Mouse (Mus musculus): Measurements from ENCODE around the gene Lrpprc. TPM values are rescaled to one million over a fixed set of nuclear protein-coding genes. Genes with fewer than 3 reads are reported as not detected.

Gene Lrpprc
- total RNA-seq, 1 experiment, result 92.0 TPM

GRCm38 (mm10) chr17:84677595-84677994 lies 113.0 kb downstream of the Lrpprc start:
- in situ Hi-C loops (cut with MboI; ENCODE audit: low sequenced_read_pairs in 2 of 2, unreplicated experiment in 2 of 2), result no loop called here
- TF ChIP-seq ZC3H11A (IDR thresholded peaks at IDR 0.05; ENCODE audit: borderline replicate concordance, low read depth, low read length), result no peak
- no peak for TF ChIP-seq CHD2 (IDR thresholded peaks at IDR 0.05; ENCODE audit: low read depth, low read length)
- TF ChIP-seq MAFK (IDR thresholded peaks at IDR 0.05; ENCODE audit: insufficient read depth, low read depth, low read length), result no peak
- TF ChIP-seq HCFC1 (IDR thresholded peaks at IDR 0.05; ENCODE audit: borderline replicate concordance, insufficient read depth, low read length), result no peak
- TF ChIP-seq ZNF384 (IDR thresholded peaks at IDR 0.05; ENCODE audit: low read depth, low read length), result no peak
- no peak for DNase-seq (ENCODE audit: low read depth, low spot score)
- Histone ChIP-seq H3K4me3 (ENCODE audit: insufficient read depth in 1 of 2, low read depth in 1 of 2, low read length in 2 of 2, poor library complexity in 1 of 2, severe bottlenecking in 1 of 2) (no peak overlapping the region), H3K4me1 (ENCODE audit: control insufficient read depth in 2 of 2, insufficient read depth in 2 of 2, low read length in 2 of 2, poor library complexity in 1 of 2) (no peaks in the 10 kb centered on the region), H3K9me3 (ENCODE audit: control insufficient read depth, insufficient read depth, low read depth, low read length) (no peaks in the 10 kb centered on the region), H3K9ac (ENCODE audit: insufficient read depth, low read depth, low read length, poor library complexity, severe bottlenecking) (no peak overlapping the region), H3K27ac (ENCODE audit: insufficient read depth, low read depth, low read length, poor library complexity, severe bottlenecking) (no peak overlapping the region), H3K36me3 (ENCODE audit: control insufficient read depth, insufficient read depth, low read length, poor library complexity, severe bottlenecking) (no peaks in the 10 kb centered on the region)

- H3K4me3 ChIP-seq (ENCODE audit: insufficient read depth in 1 of 2, low read depth in 1 of 2, low read length in 2 of 2, poor library complexity in 1 of 2, severe bottlenecking in 1 of 2), result peak within 1 kb of the TSS; percentile 18 to 43; a peak in 2 of 4 replicates
- no peaks in the 10 kb centered on the region for H3K36me3 ChIP-seq (ENCODE audit: control insufficient read depth, insufficient read depth, low read length, poor library complexity, severe bottlenecking)
- no peak within 1 kb of the TSS for H3K27ac ChIP-seq (ENCODE audit: insufficient read depth, low read depth, low read length, poor library complexity, severe bottlenecking)
- no peaks in the 10 kb centered on the region for H3K4me1 ChIP-seq (ENCODE audit: control insufficient read depth in 2 of 2, insufficient read depth in 2 of 2, low read length in 2 of 2, poor library complexity in 1 of 2)
- in situ Hi-C loops (cut with MboI; ENCODE audit: low sequenced_read_pairs in 2 of 2, unreplicated experiment in 2 of 2), result no loop called here
- DNase-seq (ENCODE audit: low read depth, low spot score), result no peak
- peak within 1 kb of the TSS; percentile 16; the same call in 1 of the 2 replicates for H3K9ac ChIP-seq (ENCODE audit: insufficient read depth, low read depth, low read length, poor library complexity, severe bottlenecking)
- no peaks in the 10 kb centered on the region for H3K9me3 ChIP-seq (ENCODE audit: control insufficient read depth, insufficient read depth, low read depth, low read length)
- TF ChIP-seq ZC3H11A (IDR thresholded peaks at IDR 0.05; ENCODE audit: borderline replicate concordance, low read depth, low read length), result no peak
- no peak for TF ChIP-seq MAFK (IDR thresholded peaks at IDR 0.05; ENCODE audit: insufficient read depth, low read depth, low read length)
- TF ChIP-seq ZNF384 (IDR thresholded peaks at IDR 0.05; ENCODE audit: low read depth, low read length), result no peak
- no peak for TF ChIP-seq CHD2 (IDR thresholded peaks at IDR 0.05; ENCODE audit: low read depth, low read length)
- TF ChIP-seq HCFC1 (IDR thresholded peaks at IDR 0.05; ENCODE audit: borderline replicate concordance, insufficient read depth, low read length), result no peak
Observed at GRCm38 (mm10) chr17:84675951-84676366, 114.6 kb downstream of the Lrpprc start, which contains the start of gene Abcg8. TSS of gene Abcg8 (plus strand) at chr17:84676302.

GRCm38 (mm10) chr17:84675204-84675603 lies 115.4 kb downstream of the Lrpprc start:
- H3K27ac ChIP-seq (ENCODE audit: insufficient read depth, low read depth, low read length, poor library complexity, severe bottlenecking), result no peak overlapping the region
- in situ Hi-C loops (cut with MboI; ENCODE audit: low sequenced_read_pairs in 2 of 2, unreplicated experiment in 2 of 2), result no loop called here

GRCm38 (mm10) chr17:84674048-84674447 lies 116.5 kb downstream of the Lrpprc start:
- Histone ChIP-seq H3K9me3 (ENCODE audit: control insufficient read depth, insufficient read depth, low read depth, low read length) (no peaks in the 10 kb centered on the region), H3K4me1 (ENCODE audit: control insufficient read depth in 2 of 2, insufficient read depth in 2 of 2, low read length in 2 of 2, poor library complexity in 1 of 2) (no peaks in the 10 kb centered on the region), H3K36me3 (ENCODE audit: control insufficient read depth, insufficient read depth, low read length, poor library complexity, severe bottlenecking) (no peaks in the 10 kb centered on the region), H3K9ac (ENCODE audit: insufficient read depth, low read depth, low read length, poor library complexity, severe bottlenecking) (no peak overlapping the region), H3K27ac (ENCODE audit: insufficient read depth, low read depth, low read length, poor library complexity, severe bottlenecking) (no peak overlapping the region), H3K4me3 (ENCODE audit: insufficient read depth in 1 of 2, low read depth in 1 of 2, low read length in 2 of 2, poor library complexity in 1 of 2, severe bottlenecking in 1 of 2) (no peak overlapping the region)
- in situ Hi-C loops (cut with MboI; ENCODE audit: low sequenced_read_pairs in 2 of 2, unreplicated experiment in 2 of 2), result no loop called here
- TF ChIP-seq ZNF384 (IDR thresholded peaks at IDR 0.05; ENCODE audit: low read depth, low read length) (no peak), HCFC1 (IDR thresholded peaks at IDR 0.05; ENCODE audit: borderline replicate concordance, insufficient read depth, low read length) (no peak), MAFK (IDR thresholded peaks at IDR 0.05; ENCODE audit: insufficient read depth, low read depth, low read length) (no peak), CHD2 (IDR thresholded peaks at IDR 0.05; ENCODE audit: low read depth, low read length) (no peak), ZC3H11A (IDR thresholded peaks at IDR 0.05; ENCODE audit: borderline replicate concordance, low read depth, low read length) (no peak)
- DNase-seq (ENCODE audit: low read depth, low spot score), result no peak

More at GRCm38 (mm10) chr17:84675204-84675603, 115.4 kb downstream of the Lrpprc start:
- DNase-seq (ENCODE audit: low read depth, low spot score), result no peak
- Histone ChIP-seq H3K4me1 (ENCODE audit: control insufficient read depth in 2 of 2, insufficient read depth in 2 of 2, low read length in 2 of 2, poor library complexity in 1 of 2) (no peaks in the 10 kb centered on the region), H3K4me3 (ENCODE audit: insufficient read depth in 1 of 2, low read depth in 1 of 2, low read length in 2 of 2, poor library complexity in 1 of 2, severe bottlenecking in 1 of 2) (no peak overlapping the region), H3K36me3 (ENCODE audit: control insufficient read depth, insufficient read depth, low read length, poor library complexity, severe bottlenecking) (no peaks in the 10 kb centered on the region), H3K9me3 (ENCODE audit: control insufficient read depth, insufficient read depth, low read depth, low read length) (no peaks in the 10 kb centered on the region), H3K9ac (ENCODE audit: insufficient read depth, low read depth, low read length, poor library complexity, severe bottlenecking) (no peak overlapping the region)
- TF ChIP-seq ZNF384 (IDR thresholded peaks at IDR 0.05; ENCODE audit: low read depth, low read length), result no peak
- TF ChIP-seq HCFC1 (IDR thresholded peaks at IDR 0.05; ENCODE audit: borderline replicate concordance, insufficient read depth, low read length), result no peak
- no peak for TF ChIP-seq CHD2 (IDR thresholded peaks at IDR 0.05; ENCODE audit: low read depth, low read length)
- no peak for TF ChIP-seq ZC3H11A (IDR thresholded peaks at IDR 0.05; ENCODE audit: borderline replicate concordance, low read depth, low read length)

All from ES-E14 (cell line).